Mouse (Mus musculus): ENCODE data around the gene Vkorc1.
A peak's percentile ranks its signal among the peaks of the same experiment; 100 is the strongest.

The Vkorc1 gene

DNA sequence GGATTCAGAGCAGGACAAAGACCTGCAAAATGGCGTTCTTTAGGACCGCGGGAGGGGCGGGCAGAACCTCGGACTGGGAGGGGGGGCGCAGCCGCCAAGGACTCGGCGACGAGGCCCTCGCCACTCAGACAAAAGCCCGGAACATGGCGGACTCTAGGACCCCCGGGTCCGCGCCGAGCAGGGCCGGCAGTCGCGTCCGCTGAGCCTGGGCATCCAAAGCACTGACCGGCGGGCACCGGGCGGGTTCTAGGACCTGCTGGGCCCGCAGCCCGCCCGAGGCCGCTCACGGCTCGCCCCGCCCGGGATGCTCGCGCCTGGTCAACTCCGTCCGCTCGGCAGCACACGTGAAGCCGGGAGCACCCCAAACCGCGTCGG, 19.8 kb downstream of the Vkorc1 start:
- DNase-seq = peak; percentile 90

DNA sequence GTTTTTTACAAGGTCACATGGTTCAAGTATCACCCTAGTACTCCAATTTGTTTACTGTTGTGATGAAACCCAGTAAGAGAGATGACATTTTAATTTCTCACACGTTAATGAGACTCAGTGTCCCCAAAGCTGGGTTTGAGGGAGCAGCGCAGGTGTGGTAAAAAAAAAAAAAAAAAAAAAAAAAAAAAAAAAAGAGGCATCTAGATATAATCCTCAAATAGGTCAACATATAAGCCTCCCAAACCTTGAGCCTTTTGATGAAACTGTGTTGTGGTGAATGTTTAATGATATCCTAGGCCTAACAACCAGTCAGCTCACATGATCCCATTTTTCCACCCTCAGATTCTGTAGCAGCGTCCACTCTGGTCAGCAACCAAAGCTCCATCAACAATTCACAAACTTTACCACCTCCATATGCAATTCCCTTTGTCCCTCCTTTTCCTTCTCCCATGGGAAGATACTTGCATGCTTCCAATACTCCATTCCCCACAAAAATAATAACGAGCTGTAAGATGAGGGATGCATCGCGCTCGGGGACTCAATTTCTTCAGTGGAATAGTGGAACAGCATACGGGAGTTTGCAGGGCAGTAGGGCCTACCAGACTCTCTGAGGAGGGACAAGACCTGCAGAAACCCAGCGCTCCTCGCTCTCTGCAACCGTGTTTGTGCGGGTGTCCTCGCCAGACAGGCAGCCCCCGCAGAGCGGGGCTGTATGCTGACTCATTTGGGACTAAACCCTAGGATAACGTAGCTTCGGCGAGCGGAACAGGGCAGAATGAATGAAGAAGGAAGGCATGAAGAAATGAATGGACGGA, 20.4 kb downstream of the Vkorc1 start:
- no peak for DNase-seq

DNA sequence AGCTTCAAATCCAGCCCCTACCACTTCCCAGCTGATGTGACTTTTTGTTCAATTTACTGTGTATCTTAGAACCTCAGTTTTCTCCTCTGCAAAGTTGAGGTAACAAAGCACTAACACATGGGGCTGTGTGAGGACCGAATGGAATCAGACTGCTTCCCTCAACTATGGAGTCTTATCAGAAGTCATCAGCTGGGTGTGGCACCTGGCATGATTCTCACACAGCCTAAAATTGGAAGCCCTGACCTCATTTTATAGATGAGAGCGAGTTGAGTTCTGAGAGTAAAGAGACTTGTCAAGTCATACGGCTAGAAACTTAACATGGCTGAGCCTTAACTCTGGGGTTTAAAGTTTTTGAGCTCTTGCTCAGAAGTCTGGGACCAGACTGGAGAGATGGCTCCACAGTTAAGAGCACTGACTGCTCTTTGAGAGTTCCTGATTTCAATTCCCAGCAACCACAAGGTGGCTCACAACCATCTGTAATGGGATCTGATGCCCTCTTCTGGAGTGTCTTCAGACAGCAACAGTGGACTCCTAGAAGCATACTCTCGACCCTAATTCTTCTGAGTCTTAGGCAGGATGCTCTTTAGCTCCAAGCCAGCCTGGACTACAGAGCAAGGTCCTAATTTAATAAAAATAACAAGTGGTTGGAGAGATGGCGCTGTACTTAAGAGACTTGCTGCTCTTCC, 25.1 kb downstream of the Vkorc1 start:
- no peak for DNase-seq

DNA sequence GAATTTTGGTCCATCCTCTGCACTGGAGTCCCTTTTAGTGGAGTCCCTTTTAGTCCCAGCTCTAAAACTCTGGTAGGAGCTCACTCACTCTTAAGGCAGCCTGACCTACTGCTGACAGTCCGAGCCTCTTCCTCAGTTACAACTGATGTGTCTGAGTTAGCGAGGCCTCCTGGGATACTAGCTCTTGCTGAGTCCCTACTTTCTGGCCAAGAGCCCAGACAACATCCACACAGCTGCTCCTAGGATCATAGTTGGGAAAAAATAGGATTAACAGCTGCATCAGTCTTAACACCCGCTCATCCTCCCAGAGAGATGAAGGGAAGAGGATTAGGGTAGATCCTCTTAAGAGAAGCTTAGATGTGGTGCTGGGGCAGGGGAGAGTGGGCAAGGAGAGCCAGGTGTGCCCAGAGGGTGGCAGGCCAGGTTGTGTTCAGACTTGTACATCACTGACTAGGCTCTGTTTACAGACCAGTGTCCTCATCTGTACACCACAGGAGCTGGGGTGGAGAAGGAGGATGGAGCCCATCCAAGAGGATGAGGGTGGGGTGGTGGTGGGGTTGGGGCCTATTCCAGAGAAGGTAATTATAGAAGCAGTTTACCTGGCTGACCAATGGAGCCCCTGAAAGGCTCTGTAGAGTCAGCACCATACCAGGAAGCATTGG, 26.1 kb downstream of the Vkorc1 start:
- DNase-seq = no peak

DNA sequence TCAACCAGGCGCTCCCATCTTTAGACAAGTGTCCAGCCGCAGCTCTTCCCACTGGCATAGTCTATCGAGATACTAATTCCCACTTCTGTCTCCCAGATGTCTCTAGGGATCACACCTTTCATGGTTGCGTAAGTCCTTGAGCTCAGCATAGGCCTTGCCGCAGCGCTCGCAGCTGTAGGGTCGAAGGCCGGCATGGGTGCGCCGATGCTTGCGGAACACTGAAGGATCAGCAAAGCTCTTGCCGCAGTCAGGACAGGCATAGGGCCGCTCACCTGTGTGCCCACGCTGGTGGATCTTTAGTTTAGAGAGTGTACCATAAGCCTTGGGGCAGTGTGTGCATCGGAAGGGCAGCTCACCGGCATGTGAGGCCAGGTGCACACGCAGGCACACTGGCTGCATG, 27.8 kb downstream of the Vkorc1 start:
- DNase-seq = no peak

- no peak for DNase-seq
Measured at GRCm38 (mm10) chr7:127866434-127866833, 29.0 kb downstream of the Vkorc1 start.

DNA sequence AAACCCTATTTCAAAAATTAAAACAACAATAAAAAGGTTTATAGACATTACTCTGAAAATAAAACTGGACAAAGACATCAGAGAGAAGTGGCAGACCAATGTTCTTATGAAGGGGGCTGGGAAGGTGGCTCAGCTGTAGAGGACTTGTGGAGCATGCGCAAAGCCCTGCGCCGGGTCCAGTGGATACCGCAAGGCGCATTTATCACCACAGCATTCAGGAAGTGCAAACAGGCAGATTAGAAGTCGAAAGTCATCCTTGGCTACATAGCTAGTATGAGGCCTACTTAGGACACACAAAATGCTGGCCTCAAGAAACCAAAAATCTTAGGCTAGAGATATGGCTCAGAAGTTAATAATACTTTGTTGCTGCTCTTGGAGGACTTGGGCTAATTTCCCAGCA, 37.2 kb downstream of the Vkorc1 start:
- no peak for DNase-seq

DNA sequence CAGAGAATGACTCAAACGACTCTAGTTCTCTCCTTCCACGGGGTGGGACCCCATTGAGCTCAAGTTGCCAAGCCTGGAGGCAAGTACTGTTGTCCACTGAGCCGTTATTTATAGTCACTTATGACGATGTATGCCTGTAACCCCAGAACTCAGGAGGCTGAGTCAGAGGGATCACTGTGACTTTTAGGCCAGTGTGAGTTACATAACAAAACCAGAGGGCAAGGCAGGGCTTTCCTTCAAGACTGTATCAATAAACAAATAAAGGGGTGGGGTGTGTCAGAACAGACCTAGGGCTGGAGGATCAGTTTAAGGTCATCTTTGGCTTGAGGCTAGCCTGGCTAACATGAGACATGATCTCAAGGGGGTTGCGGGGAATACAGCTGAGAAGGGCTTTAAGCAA, 44.5 kb downstream of the Vkorc1 start:
- DNase-seq = no peak

GRCm38 (mm10) chr7:127849973-127850875, 45.2 kb downstream of the Vkorc1 start:
- DNase-seq = no peak
